Mouse (Mus musculus): ENCODE measurements around the gene Mrps9.
"Not testable (repeated sequence)": the region's sequence is repeated elsewhere in the genome, so short reads cannot be mapped to it uniquely, and the experiment has no call there.

The Mrps9 gene

DNA sequence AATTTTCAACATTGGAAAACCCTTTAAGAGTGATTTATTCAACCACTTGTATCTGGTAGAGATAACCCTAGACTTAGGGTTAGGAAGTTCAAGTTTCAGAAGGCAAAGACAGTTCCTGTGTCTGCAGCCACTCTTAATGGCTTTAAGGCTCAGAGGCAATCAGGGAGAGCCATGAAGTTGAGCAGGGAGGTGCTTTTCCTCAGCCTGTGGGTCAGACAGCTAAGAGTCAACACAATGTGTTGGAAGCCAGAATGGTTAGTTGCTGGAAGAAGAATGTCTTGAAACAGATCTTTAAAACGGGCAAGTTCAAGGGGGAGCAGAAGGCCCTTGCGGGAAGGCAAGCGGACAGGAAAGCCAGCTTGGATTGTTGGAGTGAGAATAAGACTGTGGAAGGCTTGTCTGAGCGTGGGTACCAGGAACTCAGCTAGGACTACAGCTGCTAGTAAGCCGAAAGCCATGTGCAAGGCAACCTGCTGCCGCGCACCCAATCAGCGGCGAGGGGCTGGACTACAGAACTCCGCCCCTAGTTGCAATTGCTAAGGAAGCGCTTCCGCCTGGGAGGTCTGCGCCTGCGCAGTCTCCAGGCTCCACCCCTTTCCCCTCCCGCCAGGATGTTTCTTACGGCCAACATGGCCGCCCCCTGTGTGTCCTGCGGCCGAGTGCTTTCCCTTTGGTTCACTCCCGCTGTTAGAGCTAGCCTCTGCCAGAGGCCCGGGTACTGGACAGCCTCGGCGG, at the start of gene Mrps9:
Gene Mrps9, plus strand, starts transcription at position 571 of the 735 bp plus-strand sequence.
- DNase-seq (ENCODE audit: low spot score): peak; percentile 96

DNA sequence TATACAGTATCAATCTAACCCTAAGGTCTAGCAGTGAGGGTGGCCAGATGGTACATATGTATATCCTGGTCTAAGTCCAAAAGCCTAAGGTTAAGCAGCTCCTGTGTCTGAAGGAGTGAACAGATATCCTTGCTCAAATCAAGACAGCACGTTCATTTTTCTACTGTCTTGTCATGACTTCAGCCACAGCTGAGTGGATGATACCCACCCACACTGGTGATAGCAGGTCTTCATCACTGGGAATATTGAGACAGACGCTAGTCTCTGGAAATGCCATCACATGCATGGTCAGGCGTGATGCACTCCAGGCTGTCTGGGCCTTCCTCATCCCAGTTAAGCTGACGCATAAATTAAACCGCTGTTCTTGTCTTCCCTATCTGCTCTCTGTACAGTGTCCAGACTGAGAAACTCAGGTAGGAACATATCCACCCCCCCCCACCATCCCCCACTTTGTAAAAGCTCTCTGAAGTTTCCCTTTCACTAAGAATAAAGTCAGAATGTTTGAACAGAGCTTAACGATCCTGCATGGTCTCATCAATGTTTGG, 37.7 kb upstream of the Mrps9 start:
- DNase-seq (ENCODE audit: low spot score): no peak

DNA sequence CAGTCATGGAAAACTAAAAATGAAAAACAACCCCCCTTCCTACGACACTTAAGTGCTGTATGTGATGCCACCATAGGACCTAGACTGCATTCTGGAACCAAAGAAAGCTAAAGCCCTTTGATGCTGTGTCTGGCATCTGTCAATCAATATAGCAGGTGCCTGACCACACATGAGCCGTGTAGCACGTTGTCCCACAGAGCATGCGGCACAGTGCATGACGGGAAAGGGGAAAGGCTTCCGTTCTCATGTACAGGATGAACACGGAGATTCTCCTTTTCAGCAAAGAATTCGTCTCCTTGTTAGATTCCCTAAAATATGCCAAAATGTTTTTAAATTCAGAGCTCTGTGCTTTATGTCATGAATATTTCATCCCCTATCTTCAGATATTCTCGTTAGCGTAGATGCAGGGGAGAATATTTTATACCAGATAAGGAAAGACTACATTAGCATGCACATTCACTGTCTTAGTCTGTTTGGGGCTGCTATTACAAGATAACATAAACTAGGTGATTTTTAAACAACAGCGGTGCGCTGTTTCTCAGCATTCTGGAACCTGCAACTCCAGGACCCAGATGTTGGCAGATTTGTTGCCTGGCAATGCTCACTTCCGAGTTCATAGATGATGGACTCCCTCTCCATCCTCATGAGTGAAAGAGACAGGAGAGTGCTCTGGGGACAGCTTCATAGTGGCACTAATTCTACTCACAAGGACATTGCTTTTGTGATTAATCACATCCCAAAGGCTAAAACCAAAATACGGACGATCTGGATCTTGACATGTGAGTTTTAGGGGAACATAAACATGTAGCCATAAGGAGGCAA, 36.0 kb upstream of the Mrps9 start:
- DNase-seq (ENCODE audit: low spot score): no peak

DNA sequence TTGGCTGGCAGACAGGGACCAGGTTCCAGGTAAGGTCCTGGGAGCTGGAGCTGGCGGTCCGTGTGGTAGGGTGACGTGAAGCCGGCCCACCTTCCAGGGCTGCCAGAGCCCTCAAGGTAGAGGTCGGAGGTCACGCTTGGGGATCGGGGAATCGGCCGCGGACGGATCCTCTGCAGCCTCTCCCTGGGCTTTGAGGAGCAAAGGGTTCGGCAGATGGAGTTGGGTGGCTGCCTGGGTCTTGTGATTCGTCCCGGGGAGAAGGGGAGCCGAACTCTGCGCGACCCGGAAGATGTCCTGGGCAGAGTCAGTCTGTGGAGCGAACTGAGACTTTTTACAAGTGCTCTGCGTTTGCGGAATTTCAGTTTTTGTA, 350 bp downstream of the Mrps9 start:
- DNase-seq (ENCODE audit: low spot score): no peak

DNA sequence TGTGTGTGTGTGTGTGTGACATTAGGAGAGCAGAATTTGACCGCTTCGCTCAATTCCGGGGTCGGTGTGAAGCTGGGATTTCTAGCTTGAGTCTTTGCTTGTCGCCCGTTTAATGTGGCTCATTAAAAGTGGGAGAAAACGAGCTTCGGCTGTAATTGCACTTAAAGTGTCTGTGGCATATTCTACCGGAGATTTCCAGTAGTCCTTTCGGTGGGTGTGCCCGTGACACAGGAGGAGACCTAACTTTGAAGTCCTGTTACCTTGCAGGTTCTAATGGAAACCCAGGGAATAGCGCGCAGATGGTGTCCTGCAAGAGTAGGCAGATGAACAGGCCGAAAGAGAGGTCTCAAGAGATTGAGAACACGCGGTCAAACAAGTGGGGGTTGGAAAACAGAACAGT, 777 bp downstream of the Mrps9 start:
- DNase-seq (ENCODE audit: low spot score): no peak

DNA sequence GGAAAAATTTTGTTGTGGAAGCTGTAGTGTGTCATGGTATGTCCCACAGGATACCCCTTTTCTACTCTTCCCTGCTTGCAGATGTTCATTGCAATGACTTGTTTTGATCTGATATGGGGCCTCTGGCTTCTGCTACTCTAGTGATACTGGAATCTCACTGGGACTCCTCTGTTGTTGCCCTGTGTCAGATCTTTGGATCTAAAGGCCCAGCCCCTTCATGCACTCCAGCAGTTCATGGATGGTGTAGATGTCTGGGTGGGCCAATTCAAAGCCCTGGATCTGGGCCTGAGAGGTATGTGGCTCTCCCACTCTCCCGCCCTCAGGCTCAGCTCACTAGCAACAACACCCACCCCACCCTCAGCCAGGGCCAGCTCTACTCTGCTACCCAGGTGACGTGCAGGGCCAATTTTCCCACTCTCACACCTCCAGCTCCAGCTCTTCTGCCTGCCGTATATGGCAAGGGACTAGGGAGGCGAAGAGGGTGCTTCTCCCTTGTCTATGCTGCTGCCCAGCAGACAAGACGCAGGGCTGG, 13.8 kb downstream of the Mrps9 start:
- no peak for DNase-seq (ENCODE audit: low spot score)

DNA sequence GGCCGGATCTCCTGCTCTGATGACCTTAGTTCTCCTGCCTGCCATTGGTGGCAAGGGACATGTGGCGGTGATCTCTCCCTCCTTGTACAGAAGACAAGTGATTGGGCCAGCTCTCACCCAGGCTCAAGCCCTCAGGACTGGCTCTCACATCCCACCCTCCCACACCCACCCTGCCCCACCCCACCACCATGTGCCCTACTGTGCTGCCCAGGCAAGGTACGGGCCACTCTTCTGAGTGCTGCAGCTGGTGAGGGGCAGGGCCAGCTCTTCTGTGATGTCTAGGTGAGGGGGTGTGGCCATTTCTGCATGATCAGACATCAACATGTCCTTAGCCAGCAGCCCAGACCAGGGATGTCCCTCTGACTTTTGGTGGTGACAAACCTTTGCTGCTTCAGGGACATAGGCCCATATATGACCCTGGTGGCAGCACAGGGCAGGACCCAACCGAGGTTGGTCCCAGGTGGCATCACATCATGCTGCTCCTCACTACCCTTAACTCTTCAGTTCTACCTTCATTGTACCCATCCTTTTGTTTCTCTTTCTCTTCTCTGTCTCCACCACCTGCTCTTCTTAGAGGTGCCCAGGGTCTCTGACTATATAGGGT, 14.4 kb downstream of the Mrps9 start:
- no peak for DNase-seq (ENCODE audit: low spot score)

DNA sequence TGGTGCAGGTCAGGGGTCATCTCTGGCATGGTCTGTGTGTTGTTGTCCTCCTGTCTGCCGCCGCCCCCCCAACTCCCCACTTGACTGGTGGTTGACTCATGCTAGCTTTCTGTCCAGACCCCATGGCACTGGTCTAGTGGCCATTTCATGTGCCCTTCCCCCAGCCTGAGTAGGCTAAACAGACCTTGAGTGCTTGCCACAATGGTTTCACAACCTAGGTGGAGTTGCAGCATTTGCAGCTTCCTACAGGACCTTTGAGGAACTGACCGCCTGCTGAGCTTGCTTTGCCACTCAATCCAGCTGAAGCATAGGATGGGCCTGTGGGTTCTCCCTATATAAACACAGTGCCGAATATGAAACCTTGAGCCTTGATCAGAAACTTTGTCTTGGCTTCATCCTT, 15.0 kb downstream of the Mrps9 start:
- DNase-seq (ENCODE audit: low spot score): no peak

DNA sequence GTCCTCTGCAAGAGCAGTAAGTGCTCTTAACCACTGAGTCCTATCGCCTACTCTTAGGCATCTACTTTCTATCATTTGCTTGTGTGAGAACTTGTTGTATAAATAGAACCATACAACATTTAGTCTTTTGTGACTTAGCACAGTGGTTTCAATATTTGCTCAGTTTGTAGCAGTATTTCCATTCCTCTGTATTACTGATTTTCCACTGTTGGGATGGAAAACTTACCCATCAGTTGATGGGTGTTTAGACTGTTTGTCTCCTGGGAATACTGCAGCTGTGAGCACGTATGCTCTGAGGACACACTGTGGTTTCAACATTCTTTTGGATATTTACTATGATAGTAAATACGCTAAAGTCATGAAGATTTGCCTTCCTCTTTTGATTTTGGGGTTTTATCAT, 16.2 kb downstream of the Mrps9 start:
- DNase-seq (ENCODE audit: low spot score): no peak

DNA sequence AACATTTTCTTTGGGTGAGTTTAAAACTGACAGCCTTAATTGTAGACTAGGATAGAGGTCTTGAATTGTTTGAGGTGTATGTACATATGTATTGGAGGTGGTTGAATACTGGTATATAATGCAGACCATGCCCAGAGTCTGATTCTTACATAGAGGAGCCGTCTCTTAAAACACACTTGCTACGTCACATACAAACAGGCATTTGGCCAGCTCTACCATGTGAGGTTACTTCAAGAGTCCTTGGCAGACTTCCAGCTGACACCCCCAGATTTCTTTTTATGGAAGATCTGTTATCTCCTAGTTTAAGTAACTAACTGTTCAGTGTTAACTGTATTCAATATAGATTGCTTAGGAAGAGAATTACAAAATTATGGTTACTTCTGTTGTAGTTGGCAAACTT, 23.1 kb downstream of the Mrps9 start:
- peak; percentile 45 for DNase-seq (ENCODE audit: low spot score)

DNA sequence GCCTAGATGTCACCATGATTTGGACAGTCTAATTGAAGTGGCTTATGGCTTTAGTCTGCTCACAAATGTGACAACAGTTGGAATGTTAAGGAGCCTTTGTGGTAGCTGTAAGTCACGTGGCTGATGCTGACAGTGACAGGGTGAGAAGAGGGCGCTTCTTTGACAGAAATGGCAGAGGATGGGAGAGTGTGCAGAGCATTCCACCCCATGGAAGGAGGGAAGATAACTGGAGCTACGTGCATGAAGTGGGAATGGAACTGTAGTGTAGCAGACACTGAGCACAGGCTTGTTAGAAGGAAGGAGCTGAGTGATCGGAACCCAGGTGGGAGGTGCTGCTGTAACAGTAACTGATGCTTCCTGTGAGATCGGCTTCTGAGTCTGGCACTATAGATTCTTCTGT, 24.2 kb downstream of the Mrps9 start:
- DNase-seq (ENCODE audit: low spot score): no peak

DNA sequence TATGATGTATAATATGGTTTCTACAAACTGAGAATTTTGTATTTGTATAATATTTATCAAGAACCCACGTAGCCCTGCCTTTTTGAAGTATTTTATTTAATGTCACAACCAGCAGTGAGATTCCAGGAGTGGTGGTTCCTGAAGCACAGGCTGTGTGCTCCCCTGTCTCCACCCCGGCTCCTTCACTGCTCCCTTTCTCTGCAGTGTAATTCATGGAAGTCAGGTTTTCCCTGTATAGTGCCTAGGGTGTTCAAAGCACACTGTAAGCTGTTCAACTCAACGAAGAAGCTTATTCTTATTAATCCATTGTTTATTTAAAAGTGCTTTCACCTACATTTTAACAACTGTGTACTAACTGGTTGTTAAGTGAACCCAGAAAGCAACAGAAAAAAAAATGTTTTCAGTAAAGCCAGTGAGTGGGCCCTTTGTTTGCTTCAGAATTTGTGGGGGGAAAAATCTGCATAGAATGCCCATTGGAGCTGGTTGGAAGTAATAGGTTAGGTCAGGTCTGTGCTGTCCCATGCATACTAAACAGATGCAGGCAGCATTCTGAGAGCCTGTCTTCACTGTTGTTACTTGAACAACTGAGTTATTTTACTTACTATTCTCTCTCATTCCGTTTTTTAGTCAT, 25.5 kb downstream of the Mrps9 start:
- no peak for DNase-seq (ENCODE audit: low spot score)

DNA sequence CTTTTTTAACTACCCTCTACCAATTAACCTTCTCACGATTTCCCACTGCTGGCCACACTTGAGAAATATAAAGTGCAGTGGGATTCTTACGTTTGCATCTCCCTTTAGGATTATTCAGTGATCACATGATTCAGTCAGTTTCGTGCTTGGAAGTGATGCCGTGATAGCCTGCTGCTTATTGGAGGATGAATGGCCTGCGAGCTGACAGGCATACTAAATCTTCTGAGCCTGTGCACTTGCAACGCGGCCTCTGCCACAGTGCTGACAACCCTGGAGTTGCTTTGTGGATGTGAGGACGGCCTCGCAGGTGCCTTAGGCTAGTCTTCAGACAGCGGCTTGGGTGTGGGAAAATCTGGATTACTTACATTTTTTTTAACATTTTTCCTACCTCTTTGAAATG, 26.2 kb downstream of the Mrps9 start:
- no peak for DNase-seq (ENCODE audit: low spot score)

DNA sequence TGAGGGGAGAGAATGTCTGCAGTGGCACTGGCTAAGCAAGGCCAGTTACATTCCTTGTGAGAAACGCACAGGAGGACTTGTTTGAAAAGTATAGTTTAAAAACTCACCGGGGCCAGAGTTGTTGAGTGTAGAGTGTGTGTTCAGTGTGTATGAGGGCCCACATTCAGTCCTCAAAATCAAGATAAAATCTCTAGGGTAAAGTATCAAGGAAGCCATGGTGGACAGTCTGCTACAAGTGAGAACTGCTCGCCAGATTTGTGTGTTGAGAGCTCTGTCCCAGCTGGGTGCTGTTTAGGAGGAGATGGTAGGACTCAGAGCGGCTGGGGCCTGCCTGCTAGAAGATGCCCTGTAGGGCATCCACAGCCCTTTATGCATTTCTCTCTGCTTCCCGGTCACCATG, 27.8 kb downstream of the Mrps9 start:
- DNase-seq (ENCODE audit: low spot score): no peak

DNA sequence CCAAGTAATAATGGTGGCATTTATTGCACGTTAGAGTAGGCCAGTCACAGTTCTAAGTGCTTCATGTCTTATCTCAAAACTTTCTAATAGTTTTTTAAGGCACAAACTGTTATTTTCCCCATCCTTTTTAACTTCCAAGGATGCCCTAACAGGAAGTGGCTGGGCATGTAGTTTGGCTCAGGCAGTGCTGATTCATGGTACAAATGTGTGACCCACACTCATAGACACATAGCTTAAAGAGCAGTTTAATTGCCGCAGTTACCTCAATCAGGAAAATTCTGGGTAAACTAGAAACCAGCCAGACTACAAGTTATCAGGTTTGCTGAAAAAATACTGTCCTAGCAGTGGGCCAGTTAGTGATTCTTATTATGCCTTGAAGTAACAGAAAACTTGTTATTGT, 31.2 kb downstream of the Mrps9 start:
- DNase-seq (ENCODE audit: low spot score): no peak

DNA sequence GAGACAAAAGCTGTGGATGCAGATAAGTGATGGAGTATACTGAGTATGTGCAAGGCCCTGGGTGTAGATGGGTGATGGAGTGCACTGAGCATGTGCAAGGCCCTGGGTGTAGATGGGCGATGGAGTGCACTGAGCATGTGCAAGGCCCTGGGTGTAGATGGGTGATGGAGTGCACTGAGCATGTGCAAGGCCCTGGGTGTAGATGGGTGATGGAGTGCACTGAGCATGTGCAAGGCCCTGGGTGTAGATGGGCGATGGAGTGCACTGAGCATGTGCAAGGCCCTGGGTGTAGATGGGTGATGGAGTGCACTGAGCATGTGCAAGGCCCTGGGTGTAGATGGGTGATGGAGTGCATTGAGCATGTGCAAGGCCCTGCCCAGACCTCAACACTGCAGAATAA, 32.4 kb downstream of the Mrps9 start:
- DNase-seq (ENCODE audit: low spot score): not testable (repeated sequence)

DNA sequence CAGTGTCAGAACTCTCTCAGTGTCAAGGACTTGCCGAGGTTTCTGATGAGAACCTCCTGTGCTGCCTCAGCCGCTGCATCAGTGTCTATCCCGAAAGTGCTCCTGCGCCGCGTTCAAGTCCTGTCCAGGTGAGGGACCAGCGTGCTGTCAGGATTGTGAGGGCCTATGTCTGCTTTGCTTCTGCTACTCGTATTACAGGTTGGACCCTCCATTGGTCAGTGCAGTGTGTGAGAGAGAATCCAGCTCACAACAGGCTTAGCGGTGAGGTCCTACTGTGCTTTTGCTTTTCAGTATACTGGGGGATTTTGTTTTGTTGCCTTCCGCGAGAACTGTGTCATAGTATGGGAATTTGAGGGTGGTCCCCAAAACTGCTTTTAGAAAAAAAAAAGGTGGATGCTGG, 36.8 kb downstream of the Mrps9 start:
- no peak for DNase-seq (ENCODE audit: low spot score)

DNA sequence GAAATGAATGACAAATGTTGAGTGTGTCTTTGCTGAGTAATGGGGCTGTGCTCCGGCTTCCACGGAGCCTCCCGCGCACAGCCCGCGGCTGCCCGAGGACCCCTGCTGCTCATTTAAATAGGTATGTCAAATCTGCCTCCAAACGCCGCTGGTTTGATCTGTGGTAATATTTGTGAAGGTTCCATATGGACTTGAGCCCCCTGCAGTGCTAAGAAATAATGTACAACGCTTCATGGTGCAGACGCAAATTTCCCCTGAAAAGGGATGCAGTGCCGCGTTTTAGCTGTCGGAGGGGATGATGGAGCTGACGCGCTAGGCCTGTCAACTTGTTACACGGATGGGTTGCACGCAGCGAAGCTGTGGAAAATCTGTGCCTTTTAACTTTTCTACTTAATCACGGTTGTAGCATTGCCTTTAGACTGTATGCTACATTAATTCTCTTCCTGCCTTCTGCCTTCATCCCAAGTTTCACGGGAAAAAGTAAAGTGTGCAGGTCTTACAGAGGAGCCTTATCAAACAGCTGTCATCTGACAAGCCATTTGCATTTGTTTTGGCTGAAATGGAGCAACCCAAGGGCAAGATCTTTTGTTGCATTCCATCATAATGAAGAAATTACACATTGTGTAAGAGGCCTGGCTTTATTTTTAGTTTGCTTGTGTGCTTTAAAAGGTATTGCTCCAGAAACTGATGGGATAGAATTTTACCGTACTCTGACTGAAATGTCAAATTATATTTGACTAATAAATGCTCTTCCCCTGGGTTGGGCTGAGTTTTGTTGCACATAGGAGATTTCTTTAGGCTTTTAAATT, 37.7 kb downstream of the Mrps9 start:
- DNase-seq (ENCODE audit: low spot score): no peak

DNA sequence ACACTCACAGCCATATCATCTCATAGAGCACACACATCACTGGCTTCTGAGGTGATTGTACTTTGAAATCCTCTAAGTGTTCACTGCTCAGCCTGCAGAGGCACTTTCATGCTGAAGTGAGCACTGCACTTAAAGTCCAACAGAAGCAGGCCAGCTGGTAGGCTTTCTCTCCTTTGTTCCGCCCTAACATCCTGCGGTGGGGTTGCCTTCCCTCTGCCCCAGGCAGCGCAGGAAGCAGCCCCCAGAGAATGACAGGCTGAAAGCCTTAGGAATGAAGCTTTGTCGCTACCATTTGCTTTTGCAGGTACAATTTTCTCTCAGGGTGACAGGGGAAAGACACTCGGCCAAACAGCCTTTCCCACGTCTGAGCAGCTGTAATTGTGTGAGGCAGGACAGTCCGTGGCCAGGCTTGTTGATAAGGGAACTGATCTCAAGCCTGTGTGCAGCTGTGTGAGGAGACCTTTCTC, 38.4 kb downstream of the Mrps9 start:
- no peak for DNase-seq (ENCODE audit: low spot score)

DNA sequence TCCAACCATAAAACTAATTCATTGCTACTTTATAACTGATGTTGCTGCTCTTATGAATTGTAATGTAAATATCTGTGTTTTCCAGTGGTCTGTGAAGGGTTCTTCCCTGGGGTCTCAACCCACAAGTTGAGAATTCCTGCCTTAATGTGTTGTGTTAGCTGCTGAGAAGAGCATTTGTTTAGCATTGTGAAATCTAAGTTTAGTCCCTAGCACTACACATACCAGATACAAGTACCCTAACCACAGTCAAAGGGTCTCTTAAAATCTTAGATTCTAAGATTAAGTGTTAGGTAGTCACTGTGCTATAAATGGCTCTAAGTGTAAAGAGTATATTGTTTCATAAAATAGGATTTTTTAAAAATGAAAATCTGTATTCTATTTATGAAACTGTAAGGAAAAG, 43.7 kb downstream of the Mrps9 start:
- DNase-seq (ENCODE audit: low spot score): no peak

DNA sequence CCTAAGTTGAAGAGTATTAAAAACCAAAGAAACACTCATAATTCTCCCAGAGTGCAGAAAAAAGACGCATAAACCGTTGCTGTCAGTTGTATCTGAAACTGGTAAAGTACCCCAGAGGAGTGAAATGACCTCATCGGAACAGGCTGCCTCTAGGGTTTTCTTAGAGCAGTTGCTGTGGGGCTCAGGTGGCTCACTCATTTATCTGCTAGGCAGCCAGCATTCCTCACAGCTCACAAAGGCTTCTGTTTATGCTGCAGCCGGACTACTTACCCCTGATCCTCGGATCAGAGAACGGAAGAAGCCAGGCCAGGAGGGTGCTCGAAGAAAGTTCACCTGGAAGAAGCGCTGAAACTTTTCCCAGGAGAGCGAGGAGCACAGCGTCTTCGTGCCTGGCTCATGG, 54.1 kb downstream of the Mrps9 start:
- DNase-seq (ENCODE audit: low spot score): no peak

All from left cerebral cortex, adult 11 months (tissue).